Mouse (Mus musculus) adrenal gland, adult 8-10 months (tissue): ENCODE data around the gene Hsd3b7. TPM values are rescaled to one million over a fixed set of nuclear protein-coding genes. Genes with fewer than 3 reads are reported as not detected.
A peak's percentile ranks its signal among the peaks of the same experiment; 100 is the strongest.
"Not testable (repeated sequence)": the region's sequence is repeated elsewhere in the genome, so short reads cannot be mapped to it uniquely, and the experiment has no call there.

ENCODE experiments used
- DNase-seq: peaks from one replicate; pipeline ENCODE4 v3.0.0; 2022
- total RNA-seq, 4 experiments: library from RNA; stranded (reverse); gene quantifications; 2 replicates each; pipeline ENCODE4 v1.2.4; 2022

Gene Hsd3b7
- total RNA-seq, 4 experiments from 2014 or later: 33.8 to 44.9 (median 41.5) TPM

GRCm38 (mm10) chr7:127817776-127818175 is 17.4 kb downstream of the Hsd3b7 start:
- no peak for DNase-seq

DNA sequence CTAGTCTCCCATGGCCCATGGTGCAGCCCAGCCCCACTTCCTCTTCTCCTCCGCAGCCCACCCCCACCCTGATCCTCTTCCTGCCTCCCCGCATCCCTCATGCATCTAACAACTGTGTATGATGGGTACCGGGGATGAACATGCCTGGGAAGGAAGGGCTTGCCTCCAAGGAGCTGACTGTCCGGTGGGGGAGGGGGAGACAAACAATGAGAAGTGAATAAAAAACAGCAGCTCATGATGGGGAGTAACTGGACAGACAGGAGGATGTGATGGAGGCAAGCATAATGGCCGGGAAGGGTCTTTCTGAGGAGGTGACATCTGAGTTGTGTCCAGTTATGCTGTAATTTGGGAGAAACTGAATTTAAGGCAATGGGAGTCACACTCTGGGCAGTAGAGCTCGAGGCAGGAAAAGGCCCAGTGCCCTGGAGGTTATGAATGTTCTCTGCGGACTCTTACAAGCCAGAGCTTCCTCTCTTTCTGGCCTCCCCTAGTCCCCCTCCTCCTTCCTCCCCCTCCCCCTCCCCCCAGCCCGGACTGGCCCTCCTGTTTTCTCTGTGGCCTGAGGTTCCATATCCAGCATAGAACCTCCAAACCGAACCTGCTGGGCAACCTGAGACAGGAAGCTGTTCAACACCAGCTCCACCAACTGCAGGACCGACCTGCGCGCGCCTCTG is 20.6 kb downstream of the Hsd3b7 start:
- DNase-seq: no peak

GRCm38 (mm10) chr7:127822494-127822893 is 22.1 kb downstream of the Hsd3b7 start:
- no peak for DNase-seq

DNA sequence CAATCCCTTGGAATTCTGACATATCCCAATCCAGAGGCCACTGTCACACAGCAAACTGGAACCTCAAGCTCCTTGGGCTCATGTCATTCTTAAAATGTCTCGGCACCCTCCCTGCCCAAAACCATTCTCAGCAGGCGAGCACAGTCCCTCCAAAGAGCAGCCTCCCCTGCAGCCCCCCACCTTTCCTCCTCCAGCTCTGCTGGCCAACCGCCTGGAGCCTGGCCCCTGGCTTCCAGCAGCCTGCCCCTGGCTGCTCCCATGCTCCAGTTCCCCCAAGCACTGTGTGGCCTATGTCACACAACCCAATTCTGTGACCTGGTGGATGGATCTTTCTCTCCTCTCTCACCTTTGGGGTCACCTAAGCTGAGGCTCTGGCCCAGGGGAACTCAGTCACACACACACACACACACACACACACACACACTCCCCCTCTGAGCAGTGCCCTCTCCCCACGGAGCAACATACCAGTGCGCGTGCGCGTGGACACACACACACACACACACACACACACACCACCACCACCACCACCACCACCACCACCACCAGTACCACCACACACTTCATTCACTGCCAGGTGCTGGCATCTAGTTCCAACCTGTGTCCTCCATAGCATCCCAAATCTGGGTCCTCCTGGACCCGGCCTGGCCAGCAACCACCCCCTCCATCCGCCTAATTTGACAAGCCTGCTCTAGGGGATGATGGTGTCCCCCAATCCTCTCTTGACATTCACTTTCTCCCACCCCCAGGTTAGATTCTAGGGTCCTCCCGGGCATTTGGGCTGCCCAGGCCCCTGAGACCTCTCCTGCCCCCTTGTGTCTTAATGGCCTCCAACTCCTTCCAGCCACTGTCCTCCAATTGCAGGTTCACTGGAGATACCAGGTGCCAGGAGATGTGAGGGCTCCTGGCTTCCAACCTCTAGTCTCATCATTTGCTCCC is 23.1 kb downstream of the Hsd3b7 start:
- no peak for DNase-seq

DNA sequence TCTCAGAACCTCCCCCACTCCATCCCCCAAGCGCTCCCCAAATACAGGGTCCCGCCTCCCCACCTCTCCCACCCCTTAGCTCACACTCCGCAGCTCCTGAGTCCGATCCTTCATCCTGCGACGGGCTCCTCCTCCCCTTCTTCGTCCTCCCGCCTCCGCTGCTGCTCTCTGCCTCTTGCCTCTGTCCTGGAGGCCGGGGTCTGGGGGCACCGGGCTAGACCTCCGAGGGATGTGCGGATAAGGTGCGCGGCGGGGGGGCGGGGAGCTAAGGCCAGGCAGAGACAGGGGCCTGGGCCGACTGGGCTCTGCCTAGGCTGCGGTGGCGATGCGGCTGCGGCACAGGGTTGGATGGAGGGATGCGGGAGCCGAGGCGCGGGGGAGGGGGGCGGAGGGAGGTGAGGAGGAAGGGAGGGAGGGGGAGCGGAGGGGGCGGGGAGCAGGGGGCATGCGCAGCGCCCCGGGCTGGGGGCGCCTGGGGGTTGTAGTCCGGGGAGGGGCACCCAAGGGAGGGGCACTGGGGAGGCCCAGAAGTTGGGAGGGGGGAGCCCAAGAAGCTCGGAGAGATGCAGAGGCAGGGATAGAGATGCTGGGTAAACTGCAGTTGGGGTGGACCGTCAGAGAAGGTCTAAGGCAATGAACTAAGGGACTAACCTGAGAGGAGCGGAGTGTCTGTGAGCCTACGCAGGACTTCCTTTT is 23.9 kb downstream of the Hsd3b7 start, which contains the start of the genes Stx4a and Stx1b:
Stx4a (plus strand) TSS at position 119 of the 696 bp plus-strand sequence.
Stx1b (minus strand) TSS at position 374 of the 696 bp plus-strand sequence.
- no peak for DNase-seq

- no peak for DNase-seq
Measured at GRCm38 (mm10) chr7:127835550-127835949, 35.1 kb downstream of the Hsd3b7 start.

- no peak for DNase-seq
Measured at GRCm38 (mm10) chr7:127837473-127837872, 37.1 kb downstream of the Hsd3b7 start.

DNA sequence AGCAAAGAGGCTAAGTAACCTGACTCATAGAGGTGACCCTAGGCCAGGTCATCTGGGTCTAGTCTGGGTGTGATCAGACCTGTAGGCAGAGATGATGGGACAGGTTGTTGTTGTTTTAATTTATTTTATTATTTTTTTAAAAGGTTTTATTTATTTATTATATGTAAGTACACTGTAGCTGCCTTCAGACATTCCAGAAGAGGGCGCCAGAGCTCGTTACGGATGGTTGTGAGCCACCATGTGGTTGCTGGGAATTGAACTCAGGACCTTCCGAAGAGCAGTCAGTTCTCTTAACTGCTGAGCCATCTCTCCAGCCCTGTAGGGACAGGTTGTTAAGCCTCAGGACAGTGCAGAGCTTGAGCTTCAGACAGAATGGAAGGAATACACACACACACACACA is 37.5 kb downstream of the Hsd3b7 start:
- not testable (repeated sequence) for DNase-seq

- not testable (repeated sequence) for DNase-seq
Measured at GRCm38 (mm10) chr7:127840031-127840430, 39.6 kb downstream of the Hsd3b7 start.

DNA sequence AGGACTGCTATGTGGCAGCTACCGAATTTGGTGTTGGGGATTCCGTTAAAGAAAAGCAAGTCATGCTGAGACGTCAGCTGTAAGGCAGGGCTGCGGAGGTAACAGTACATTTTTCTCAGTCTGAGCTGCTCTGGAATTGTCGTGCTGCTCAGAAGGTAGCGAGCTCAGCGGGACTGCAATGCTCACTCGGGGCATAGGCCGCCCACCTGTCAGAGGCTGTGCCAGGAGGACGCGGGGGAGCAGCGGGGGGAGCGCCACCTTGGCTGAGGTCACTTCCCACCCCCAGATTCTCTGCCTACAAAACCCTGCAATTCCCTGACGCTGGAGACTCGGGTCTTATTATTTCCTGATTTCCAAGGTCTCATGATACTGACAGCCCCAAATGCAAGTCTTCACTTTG is 40.5 kb downstream of the Hsd3b7 start:
- peak; percentile 52 for DNase-seq

DNA sequence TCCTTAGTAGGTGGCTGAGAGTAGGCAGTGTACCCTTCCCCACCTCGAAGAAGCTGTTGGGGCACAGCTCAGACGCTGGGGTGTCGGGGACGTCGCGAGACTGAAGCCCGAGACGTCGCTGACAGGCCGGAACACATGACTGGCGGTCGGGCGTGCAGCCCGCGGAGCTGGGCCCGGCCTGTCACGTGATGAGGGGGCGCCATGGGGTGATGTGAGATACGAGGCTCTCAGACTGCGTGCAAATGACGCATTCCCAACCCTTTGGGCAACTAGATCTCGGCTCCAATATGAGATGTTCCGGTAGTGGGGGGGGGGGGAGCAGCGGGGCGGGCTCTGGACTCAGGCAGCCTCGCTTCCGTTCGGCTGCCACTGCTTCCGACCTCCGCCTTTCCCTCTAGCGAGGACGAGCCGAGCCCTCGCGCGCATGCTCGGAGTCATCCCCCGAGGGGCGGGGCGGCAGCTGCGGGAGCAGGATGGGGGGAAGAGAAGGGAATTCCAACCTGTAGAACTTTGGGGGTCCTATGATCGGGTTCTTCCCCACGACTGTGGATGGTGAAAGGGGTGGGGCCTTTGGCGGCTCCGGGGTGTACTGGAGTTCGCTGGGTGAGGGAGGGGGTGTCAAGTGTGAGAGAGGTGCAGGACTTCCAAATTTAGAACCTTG is 41.1 kb downstream of the Hsd3b7 start:
- DNase-seq: peak; percentile 93

- peak; percentile 82 for DNase-seq
Measured at GRCm38 (mm10) chr7:127842001-127842718, 41.8 kb downstream of the Hsd3b7 start.

- DNase-seq: no peak
Measured at GRCm38 (mm10) chr7:127849973-127850875, 49.8 kb downstream of the Hsd3b7 start.

- no peak for DNase-seq
Measured at GRCm38 (mm10) chr7:127850906-127851305, 50.5 kb downstream of the Hsd3b7 start.

Other genes with a start within 250 kb of the Hsd3b7 start
- not detected for gene Tmem265, start 239.2 kb upstream of the Hsd3b7 start, total RNA-seq
- 10 to 100 TPM; 50.0 to 65.5 (median 55.9) TPM for gene Phkg2, start 227.3 kb upstream of the Hsd3b7 start, total RNA-seq
- 10 to 100 TPM in 2 of 4 experiments, 1 to 10 TPM in 2; 8.8 to 13.0 (median 10.5) TPM for gene Ccdc189, start 212.0 kb upstream of the Hsd3b7 start, total RNA-seq
- 10 to 100 TPM; 50.1 to 81.9 (median 70.9) TPM for gene Rnf40, start 211.8 kb upstream of the Hsd3b7 start, total RNA-seq
- 10 to 100 TPM; 16.5 to 28.8 (median 23.3) TPM for gene Zfp629, start 184.8 kb upstream of the Hsd3b7 start, total RNA-seq
- 100 to 1,000 TPM in 2 of 4 experiments, 10 to 100 TPM in 2; 75.9 to 120 (median 98.1) TPM for gene Bcl7c, start 91.7 kb upstream of the Hsd3b7 start, total RNA-seq
- gene Ctf1, start 87.9 kb upstream of the Hsd3b7 start, total RNA-seq: 1 to 10 TPM; 2.2 to 4.5 (median 2.7) TPM
- not detected for gene Ctf2, start 68.4 kb upstream of the Hsd3b7 start, total RNA-seq
- gene Fbxl19, start 56.1 kb upstream of the Hsd3b7 start, total RNA-seq: 10 to 100 TPM; 13.5 to 18.6 (median 16.5) TPM
- gene Orai3, start 30.8 kb upstream of the Hsd3b7 start, total RNA-seq: 10 to 100 TPM; 30.1 to 37.2 (median 35.0) TPM
- gene Setd1a, start 23.9 kb upstream of the Hsd3b7 start, total RNA-seq: 10 to 100 TPM; 39.6 to 54.6 (median 45.7) TPM
- 1 to 10 TPM; 4.2 to 8.9 (median 5.8) TPM for gene Gm49388, start 15.0 kb upstream of the Hsd3b7 start, total RNA-seq
- 100 to 1,000 TPM in 3 of 4 experiments, 10 to 100 TPM in 1; 84.9 to 143 (median 113) TPM for gene Stx4a, start 23.7 kb downstream of the Hsd3b7 start, total RNA-seq
- 1 to 10 TPM; 2.9 to 8.5 (median 6.3) TPM for gene Stx1b, start 23.9 kb downstream of the Hsd3b7 start, total RNA-seq
- gene Zfp646, start 75.6 kb downstream of the Hsd3b7 start, total RNA-seq: 10 to 100 TPM; 34.2 to 46.2 (median 40.2) TPM
- 10 to 100 TPM in 2 of 4 experiments, 1 to 10 TPM in 2; 8.0 to 15.1 (median 9.2) TPM for gene Zfp668, start 76.2 kb downstream of the Hsd3b7 start, total RNA-seq
- 1 to 10 TPM; 1.0 to 2.9 (median 1.6) TPM for gene Prss53, start 90.4 kb downstream of the Hsd3b7 start, total RNA-seq
- gene Gm21974, start 94.8 kb downstream of the Hsd3b7 start, total RNA-seq: under 1 TPM in 1 of 4 experiments, not detected in 3; 0.38 TPM
- gene Vkorc1, start 95.0 kb downstream of the Hsd3b7 start, total RNA-seq: 10 to 100 TPM; 69.6 to 94.3 (median 79.1) TPM
- gene Bckdk, start 103.5 kb downstream of the Hsd3b7 start, total RNA-seq: 100 to 1,000 TPM; 108 to 147 (median 120) TPM
- gene Kat8, start 111.9 kb downstream of the Hsd3b7 start, total RNA-seq: 10 to 100 TPM; 29.0 to 33.4 (median 31.1) TPM
- gene Prss8, start 129.5 kb downstream of the Hsd3b7 start, total RNA-seq: under 1 TPM in 1 of 4 experiments, not detected in 3; 0.16 TPM
- gene Prss36, start 146.1 kb downstream of the Hsd3b7 start, total RNA-seq: 10 to 100 TPM in 2 of 4 experiments, 1 to 10 TPM in 2; 8.4 to 10.5 (median 9.6) TPM
- 100 to 1,000 TPM; 106 to 430 (median 307) TPM for gene Fus, start 166.9 kb downstream of the Hsd3b7 start, total RNA-seq
- 1 to 10 TPM; 4.0 to 5.8 (median 4.5) TPM for gene Pycard, start 193.3 kb downstream of the Hsd3b7 start, total RNA-seq
- gene Trim72, start 203.3 kb downstream of the Hsd3b7 start, total RNA-seq: under 1 TPM in 3 of 4 experiments, not detected in 1; 0.12 to 0.31 (median 0.24) TPM